Mouse (Mus musculus) ovary, adult 18-20 months (tissue): ENCODE measurements around the gene Sept3.

Experiments
- DNase-seq: peaks from one replicate; pipeline ENCODE4 v3.0.0; 2022; ENCODE audit warnings: low spot score, mixed read lengths

Sept3 gene

DNA sequence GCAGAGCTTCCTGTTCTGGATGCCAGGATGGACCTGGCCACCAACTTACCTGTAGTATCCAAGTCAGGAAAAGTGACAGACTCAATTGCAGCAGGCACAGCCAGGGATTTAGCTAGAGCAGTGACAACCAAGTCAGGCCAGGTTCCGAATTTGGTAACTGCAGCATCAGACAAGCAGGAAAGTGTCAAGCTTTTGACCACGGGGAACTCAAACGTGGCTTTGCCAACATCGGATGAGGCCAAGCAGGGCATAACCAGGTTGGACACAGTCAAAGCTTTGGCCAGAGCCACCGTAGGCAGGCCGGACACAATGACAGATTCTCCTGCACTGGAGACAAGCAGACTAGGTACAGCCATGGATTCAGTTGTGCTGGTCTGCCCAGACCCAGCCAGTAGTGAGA, 2.4 kb upstream of the Sept3 start:
- DNase-seq = no peak

DNA sequence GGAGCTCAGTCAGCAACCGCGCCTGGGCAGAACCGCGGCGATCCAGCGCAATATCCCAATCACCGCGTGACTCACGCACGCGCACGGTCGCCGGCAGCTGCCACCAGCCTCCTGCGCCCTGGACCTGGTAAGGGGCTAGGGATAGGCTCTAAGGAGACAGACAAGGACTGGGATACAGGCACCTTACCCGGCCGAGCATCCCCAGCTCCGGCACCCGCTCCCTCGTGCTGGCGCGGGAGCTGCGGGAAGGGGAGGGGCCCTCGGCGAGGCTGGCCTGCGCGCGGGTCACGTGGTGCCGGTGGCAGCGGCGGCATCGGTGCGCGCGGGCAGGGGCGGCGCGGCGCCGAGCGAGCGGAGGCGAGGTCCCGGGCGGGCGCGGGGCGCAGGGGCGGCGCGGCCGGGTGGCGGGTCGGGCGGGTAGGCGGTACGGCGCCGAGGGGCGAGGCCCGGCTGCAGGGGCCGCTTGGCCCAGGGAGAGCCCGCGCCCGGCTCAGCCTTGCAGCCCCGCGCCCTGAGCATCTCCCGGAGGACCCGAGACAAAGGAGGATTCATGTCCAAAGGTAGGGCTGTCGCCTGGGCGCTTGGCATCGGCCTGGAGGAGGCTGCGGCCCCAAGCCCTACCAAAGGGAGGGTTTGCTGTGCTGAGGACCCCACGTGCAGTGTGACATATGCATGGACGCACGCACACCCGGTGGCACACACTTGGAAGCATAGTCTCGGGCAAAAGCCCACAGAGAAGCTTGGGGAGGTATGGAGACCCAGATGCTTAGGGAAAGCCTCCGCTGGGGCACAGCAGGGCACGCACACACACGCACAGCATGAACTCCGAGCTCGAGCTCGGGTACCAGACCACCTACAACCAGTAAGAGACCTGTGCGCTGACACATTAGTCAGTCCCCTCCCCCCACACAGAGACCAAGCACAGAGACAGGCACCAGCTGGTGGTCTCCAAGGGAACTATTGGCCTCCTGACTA, 521 bp downstream of the Sept3 start:
- no peak for DNase-seq

DNA sequence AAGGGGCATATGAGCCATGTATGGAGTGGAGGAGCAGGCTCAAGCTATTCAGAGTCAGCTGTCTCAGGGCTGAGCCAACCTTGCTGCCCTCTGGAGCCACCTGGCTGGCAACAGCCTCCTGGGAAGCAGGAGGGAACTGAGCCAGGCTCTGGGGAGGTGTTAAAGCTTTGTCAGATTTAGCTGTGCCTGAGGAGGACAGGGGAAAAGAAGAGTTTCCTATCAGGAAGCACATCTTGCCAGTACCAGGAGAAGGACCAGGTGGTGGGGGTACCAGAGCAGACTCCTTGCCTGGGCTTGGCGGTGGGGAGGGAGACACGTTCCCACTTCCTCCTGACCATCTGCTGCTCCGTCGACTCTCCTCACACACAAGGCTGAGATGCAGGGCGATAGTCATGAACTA, 2.9 kb downstream of the Sept3 start:
- DNase-seq = no peak

DNA sequence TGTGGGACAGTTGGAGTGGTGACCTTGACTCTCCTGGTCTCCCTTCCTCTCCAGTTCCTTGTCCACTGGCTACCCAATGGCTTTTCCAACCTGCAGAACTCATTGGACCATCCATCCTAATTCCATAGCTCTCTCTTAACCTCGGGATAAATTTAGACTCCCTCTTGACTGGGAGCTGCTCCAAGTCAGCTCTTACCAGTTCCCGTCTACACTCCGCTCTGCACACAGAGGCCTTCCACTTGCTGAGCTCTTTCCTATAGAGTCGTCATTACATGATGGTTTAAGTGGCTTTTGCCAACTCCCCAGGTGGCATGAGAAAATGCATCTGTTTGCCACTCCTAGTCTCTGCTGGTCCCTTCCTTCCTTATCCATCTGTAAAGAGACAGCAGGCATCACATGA, 5.9 kb downstream of the Sept3 start:
- no peak for DNase-seq

DNA sequence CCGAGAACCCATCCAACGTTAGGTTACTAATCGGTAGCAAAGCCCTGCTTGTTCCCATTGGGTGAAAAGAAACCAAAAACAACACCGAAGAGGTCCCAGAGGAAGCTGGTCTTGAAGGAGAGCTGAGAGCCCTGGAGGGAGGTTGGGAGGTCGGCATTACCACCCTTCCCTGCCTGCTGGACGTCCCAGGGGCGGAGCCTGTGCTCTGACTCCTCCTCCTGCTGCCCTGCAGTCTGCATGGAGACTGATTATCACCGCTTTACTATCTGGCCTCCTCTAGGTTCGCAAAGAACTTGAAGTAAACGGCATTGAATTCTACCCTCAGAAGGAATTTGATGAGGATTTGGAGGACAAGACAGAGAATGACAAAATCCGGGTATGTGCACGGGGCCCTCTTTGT, 11.5 kb downstream of the Sept3 start:
- DNase-seq = no peak

DNA sequence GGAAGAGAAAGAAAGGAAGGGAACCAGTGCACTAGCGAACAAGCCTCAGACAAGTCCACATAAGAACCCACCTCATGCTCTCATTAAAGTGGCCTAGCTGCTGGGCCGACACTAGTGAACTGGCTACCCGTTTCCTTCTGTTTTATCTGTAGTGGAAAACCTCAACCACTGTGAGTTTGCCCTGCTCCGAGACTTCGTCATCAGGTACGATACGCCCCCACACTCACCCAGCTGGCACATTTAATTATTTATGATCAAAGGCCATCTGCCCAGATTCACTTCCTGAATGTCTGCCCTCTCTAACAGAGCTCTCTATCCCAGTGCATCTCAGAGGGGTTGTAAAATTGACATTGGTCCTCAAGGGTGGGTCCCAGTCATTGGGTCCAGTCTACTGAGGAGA, 15.6 kb downstream of the Sept3 start:
- no peak for DNase-seq

DNA sequence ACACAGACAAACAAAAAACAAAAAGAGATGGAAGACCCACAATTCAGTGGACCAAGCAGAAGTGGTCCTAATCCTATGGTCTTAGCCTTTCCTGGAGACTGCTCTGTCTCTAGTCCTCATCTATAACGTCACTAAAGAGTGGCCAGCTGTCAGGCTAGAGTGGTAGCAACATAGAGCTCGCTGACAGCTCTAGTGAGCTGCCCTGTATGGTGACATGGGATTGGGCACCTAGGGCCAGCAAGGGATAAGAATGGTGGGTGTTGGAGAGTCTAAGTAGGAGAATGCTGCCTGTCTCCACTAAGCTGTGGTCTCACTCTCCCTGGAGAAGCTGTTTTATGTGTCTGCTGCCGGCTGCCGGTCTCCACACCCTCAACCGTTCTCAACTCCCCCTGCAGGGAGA, 18.2 kb downstream of the Sept3 start:
- DNase-seq = no peak

DNA sequence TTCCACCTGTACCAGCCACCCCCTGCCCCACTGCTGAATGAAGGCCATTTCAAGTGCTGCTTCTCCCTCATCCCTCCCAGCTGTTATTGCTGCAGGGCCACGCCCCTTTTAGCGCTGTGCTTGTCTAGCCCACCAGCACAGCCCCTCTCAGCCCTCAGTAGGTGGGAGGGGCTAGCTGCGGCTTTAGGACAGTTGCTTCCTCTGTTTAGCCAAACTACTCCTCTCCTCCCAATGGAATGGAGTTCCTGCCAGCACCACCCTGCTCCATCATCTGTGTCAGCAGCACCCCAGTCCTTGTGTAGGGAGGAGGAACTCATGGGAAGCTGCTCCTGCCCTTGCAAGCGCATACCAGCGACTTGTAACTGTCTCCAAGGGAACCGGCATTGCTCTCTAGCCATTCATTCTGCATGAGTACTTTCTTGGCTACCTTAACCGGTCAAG, 18.6 kb downstream of the Sept3 start:
- DNase-seq = no peak

DNA sequence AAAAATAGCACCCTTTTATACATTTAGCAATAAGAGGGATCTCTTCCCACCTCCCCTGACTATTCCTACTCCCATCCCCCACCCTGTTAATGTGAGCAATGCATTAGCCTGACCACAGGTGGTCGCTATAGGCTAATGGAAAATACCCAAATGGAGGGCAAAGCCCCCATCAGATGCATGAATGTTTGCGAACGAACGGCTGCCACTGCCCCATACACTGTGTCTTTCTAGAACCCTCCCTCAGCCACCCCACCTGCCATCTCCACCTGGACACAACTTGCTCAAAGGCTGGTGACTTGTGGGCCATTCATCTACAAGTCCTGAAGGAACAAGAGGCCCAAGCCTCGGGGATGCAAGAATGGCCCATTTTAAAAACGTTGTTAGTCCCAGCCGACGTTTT, 19.4 kb downstream of the Sept3 start:
- no peak for DNase-seq

DNA sequence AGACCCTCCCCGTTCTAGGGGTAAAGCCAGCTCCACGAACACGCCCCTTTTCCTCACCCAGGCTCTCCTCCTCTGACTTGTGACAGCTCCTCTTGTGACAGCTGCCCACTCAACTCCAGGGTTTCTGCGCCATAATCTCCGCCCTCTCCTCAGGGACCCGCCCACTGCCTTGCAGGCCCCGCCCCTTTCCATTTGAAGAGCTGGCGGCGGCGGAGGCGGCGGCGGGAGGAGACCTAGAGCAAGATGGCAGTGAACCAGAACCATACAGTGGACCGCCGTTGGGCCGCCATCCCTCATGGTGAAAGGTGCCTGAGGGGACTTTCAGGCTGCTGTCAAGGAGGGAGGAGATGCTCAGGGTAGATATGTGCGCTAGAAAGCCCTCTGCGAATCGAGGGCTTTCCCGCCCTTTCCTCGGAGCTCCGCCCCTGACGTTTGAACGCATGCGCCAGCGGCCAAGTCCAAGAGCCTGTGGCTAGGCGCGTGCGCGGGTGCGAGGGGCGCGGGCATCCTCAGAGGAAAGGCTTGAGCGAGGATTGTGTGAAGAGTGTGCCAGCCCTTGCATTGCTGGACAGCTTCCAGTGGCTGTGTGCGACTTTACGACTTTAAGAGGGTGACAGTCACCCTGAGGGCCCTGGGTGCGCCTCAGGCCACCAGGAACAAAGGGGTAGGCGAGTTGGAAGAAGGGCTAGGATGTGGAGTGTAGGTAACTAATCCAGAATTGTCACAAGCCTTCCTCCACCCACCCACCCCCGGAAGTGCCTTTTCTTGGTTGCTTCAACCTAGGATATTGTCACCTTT, 24.3 kb downstream of the Sept3 start, which contains the start of gene Wbp2nl:
Gene Wbp2nl, plus strand, starts transcription at position 191 of the 798 bp plus-strand sequence.
- no peak for DNase-seq

DNA sequence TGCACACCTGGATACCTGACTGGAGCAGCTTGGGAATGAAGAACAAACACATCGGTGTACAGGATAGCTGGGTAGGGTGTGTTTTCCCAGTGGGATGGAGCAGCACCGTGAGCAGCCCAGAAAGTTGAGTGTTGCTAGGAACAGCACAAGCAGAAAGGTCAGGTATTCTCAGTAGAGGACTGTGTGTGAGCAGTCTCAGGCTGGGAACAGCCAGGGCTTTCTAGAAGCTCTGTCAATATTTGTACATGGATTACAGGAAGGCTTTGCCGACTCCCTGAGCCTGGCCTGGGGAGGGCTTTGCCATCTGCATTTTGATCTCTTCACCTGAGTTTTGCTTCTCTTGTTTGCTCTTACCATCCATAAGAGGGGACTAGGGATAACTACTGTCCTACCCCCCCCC, 32.4 kb downstream of the Sept3 start:
- DNase-seq = no peak

DNA sequence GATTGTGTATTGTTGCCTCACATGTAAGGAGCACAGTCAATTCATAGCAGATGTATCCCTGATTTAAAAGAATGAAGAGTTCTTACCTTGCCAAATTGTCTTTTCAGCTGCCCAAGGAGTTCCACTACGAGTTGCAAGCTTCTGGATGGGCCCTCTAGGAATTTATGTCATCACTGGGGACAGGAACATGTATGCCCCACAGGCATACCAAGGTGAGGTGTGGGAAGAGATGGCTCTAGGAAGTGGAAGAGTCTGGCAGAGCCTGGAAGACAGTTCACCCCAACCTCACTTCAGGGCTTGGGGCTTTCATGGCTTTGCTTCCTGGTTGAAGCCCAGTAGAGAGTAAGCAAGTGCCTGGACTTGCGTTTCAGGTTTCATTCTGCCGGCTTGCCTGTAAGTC, 33.7 kb downstream of the Sept3 start:
- no peak for DNase-seq

DNA sequence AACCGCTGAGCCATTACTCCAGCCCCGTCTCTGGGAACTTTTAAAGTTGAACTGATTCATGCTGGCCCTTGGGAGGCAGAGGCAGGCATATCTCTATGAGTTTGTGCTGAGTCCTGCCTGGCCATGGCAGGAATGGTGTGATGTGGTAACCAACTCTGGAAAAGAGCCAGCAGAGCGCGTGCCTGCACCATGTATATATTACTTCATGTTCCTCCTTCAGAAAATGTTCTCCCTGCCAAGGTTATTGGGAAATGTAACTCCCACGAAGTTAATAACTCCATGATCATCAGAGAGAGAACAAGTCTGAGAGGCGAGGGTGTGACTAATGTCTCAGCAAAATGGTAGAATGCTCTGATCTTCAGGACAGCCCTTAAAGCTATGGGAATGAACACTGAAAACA, 43.1 kb downstream of the Sept3 start:
- DNase-seq = no peak

DNA sequence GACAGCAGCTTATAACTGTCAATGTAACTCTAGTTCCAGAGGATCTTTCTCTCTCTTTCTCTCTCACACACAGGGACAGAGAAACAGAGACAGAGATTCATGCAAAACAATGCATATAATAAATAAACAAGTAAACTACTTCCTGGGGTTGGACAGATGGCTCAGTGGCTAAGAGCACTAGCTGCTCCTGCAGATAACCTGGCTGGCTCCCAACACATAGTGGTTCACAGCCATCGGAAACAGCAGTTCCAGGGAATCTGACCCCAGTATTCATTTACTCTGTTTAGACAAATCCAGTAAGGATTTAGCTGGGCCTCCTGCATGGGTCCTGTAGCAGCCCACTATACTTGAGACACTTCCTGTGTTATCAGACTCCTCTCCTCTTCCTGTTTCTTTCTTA, 44.9 kb downstream of the Sept3 start:
- no peak for DNase-seq

DNA sequence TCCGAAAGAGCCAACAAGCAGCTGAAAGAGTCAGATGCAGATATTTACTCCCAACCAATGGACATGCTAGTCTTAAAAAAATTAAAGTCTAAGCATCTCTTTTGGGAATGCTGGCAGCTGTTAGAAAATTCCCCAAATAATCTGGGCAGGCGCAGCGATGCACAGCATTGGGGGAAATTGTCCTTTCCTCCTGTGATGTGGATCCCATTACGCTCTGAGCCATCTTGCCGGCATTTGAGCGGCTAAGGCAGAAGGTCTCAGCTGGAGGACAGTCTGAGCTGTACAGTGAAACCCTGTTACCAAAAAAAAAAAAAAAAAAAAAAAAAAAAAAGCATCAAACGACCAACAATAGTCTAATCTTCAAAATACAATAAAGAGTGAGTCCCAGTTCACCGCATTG, 47.5 kb downstream of the Sept3 start:
- no peak for DNase-seq

DNA sequence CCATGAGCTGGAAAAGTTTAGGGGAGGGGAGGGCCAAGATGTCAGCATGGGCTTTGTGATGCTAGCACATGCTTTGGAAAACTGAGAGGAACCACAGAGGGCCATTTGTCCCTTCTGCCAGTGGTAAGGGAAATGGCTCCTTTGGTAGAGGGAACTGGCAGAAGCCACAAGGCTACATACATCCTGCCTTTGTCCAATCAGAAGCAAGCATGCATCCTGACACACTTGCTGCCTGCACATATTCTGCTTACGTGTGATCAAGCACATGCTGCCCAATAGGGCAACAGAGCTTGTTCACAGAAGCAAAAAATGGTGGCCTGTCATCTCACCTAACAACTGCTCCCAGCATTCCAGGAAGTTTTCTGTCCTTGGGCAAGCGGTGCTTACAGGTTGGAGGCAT, 50.7 kb downstream of the Sept3 start:
- no peak for DNase-seq

DNA sequence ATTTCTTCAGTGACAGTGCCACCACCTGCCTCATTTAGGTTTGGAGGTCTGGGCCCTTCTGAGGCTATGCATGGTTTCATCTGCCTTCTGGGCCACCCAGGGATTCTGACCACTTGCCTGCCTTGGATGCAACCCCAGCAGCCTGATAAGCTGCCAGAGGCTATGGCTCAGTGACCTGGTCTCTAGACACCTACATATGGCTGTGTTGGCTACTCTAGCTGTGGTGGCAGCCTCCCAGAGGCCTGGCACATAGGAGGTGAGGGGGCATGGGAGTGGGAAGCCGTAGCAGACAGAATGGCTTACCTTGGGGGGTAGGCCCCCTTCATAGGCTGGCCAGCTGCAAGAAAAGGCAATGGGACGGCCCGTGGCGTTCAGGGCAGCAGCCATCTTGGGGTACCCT, 60.5 kb downstream of the Sept3 start:
- no peak for DNase-seq

DNA sequence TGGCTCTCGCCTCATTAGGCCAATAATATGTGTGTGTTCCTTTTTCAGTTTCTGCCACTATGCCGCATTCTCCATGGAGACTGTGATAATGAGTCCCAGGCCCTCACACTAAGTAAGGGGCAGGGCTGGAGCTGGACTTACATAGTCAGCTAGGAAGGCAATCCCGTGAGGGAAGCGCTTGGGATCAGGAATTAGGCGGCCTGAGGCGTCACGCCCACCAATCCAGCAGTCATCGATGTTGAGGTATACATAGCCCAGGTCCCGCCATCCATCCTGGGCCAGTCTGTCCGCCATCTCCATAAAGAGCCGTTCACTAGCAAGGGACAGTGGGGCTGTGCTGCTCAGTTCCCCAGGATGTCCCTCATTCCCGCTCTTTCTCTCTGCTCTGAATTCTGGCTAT, 61.9 kb downstream of the Sept3 start:
- no peak for DNase-seq

DNA sequence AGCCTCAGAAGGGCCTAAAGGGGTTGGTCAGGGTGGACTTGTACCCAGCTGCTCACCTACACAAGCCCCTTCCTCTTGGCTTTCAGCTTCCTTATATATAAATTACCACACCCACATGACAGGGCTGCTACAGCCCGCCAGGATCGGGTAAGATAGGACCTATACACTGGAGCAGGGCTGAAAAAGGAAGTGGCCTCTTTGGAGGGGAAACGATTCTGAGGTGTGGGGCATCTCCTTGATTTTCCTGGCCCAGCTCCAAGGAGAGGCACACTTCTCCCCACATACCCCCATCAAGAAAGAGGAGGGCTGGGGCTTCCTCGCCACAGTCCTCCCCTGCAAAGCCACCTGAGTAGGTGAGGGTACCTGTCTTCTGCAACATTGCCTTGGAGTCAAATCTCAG, 63.2 kb downstream of the Sept3 start:
- no peak for DNase-seq

DNA sequence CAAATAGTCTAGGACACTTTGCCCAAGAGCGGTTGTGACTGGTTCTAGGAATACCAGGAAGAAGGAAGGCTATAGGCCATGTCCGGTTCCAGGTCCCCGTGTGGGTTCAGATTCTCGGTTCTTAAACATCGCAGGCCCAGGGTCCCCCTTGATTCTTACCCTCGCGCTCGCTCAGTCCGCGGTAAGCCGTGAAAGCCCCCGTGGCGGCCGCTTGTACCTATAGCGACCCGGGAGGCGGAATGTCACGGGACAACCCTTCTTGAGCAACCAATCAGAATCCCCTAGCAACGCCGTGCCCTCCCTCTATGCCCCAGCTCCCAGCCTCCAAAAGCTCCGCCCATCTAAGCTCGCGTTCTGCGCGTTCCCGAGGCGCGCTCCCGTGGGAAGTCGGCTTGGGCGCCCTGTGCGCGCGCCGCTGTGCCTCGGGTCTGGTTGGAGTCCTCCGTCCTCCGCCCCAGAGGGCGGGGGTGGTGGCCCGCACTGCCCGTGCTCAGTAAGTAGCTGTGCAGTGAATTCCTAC, 64.0 kb downstream of the Sept3 start, which contains the start of the genes Naga, Pheta2 and Smdt1:
Gene Naga, minus strand, starts transcription at position 333 of the 520 bp plus-strand sequence.
Gene Pheta2, plus strand, starts transcription at position 350 of the 520 bp plus-strand sequence.
Gene Smdt1, plus strand, starts transcription at position 367 of the 520 bp plus-strand sequence.
- DNase-seq = peak; percentile 92

DNA sequence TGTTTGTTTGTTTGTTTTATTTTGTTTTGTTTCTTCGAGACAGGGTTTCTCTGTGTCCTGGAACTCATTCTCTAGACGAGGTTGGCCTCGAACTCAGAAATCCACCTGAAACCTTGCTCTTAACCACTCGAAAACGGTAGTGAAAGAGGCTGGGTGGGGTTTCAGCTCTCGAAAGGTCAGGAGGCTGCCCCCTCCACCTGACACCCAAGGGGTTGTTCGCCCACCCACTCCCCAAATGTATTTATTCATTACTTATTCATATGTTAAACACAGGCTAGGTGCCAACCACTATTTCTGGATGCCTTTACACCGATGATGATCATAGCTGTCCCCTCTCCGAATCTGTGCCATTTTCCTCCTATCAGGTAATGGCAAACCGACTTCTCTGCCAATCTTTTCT, 64.5 kb downstream of the Sept3 start:
- DNase-seq = no peak

DNA sequence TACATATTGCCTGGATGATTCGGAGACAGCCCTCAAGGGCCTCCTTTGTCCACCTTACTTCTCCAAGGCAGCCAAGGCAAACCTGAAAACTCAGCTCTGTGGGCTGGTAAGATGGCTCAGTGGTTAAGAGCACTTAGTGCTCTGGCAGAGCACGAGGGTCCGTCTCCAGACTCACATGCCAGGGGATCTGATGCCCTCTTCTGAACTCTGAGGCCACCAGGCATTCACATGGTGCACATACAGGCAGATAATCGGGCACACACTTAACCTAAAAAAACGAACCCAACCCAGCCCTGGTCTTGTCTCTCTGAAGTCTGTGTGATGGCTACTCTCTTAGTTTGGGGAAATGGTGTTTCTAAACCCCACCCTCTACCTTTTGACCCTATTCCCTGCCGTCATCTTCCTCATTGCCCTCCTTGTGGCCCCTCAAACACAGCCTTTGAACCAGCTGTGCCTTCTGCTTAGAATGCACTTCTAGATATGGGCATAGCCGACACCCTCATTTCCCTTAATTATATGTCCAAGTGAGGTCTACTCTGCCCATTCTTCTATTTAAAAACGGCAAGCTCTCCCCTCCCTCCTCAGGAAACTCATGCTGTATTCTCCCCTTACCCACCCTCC, 65.1 kb downstream of the Sept3 start:
- DNase-seq = no peak
